Mouse (Mus musculus) neural tube, embryonic 14.5 days (tissue): ENCODE measurements around the gene Actg1. TPM values are rescaled to one million over a fixed set of nuclear protein-coding genes. Genes with fewer than 3 reads are reported as not detected.

ENCODE experiments used
- ATAC-seq: fragments of 200-750 bp; cut with Nextera tagmentation; 2 replicates; pipeline ENCODE4 v1.8.0; 2017; ENCODE audit warnings: low read depth, mild to moderate bottlenecking, moderate TSS enrichment, moderate library complexity
- H3K27ac ChIP-seq: fragments of 300-500 bp; sonication (generic); 2 replicates; pipeline ENCODE4 v1.5.1; 2014; ENCODE audit warnings: low read depth, mild to moderate bottlenecking, control low read depth, low read length, moderate library complexity, mixed read lengths
- H3K27me3 ChIP-seq: fragments of 300-500 bp; sonication (generic); 2 replicates; pipeline ENCODE4 v1.6.1; 2014; ENCODE audit warnings: low read length; ENCODE audit not compliant: control insufficient read depth, insufficient read depth
- H3K36me3 ChIP-seq: fragments of 300-500 bp; sonication (generic); 2 replicates; pipeline ENCODE4 v1.6.1; 2014; ENCODE audit warnings: low read length, mixed read lengths; ENCODE audit not compliant: control insufficient read depth, insufficient read depth
- H3K4me1 ChIP-seq: fragments of 300-500 bp; sonication (generic); 2 replicates; pipeline ENCODE4 v1.6.1; 2014; ENCODE audit warnings: low read length; ENCODE audit not compliant: control insufficient read depth, insufficient read depth
- H3K4me2 ChIP-seq: fragments of 300-500 bp; sonication (generic); 2 replicates; pipeline ENCODE4 v1.6.1; 2014; ENCODE audit warnings: mild to moderate bottlenecking, low read depth, low read length, control low read depth
- H3K4me3 ChIP-seq: fragments of 300-500 bp; sonication (generic); 2 replicates; pipeline ENCODE4 v1.5.1; 2014; ENCODE audit warnings: low read depth, low read length, control low read depth, mixed read lengths
- H3K9ac ChIP-seq: fragments of 300-500 bp; sonication (generic); replicated peaks from 2 replicates; pipeline ENCODE4 v1.6.1; 2014; ENCODE audit warnings: low read depth, mild to moderate bottlenecking, control low read depth, low read length, mixed read lengths
- H3K9me3 ChIP-seq: fragments of 300-500 bp; sonication (generic); 2 replicates; pipeline ENCODE4 v1.6.1; 2016; ENCODE audit warnings: low read length; ENCODE audit not compliant: control insufficient read depth
- WGBS: fragments of 180-500 bp; shearing (Covaris S2); extraction: QIAGEN DNeasy Blood & Tissue Kit; methylation state at CpG from one replicate; pipeline ENCODE4 v1.1.7; 2014; 5-methylcytosine and 5-hydroxymethylcytosine counted together
- polyA plus RNA-seq: library from polyadenylated mRNA; unstranded; fragments of >200 nt; fragmentation: Nextera tagmentation; extraction: Ambion mirVana; gene quantifications from 2 replicates; pipeline ENCODE4 v1.2.1, GENCODE M21; 2014

Gene Actg1
- polyA plus RNA-seq, 1 experiment from 2014 or later, result 4,176 TPM

DNA sequence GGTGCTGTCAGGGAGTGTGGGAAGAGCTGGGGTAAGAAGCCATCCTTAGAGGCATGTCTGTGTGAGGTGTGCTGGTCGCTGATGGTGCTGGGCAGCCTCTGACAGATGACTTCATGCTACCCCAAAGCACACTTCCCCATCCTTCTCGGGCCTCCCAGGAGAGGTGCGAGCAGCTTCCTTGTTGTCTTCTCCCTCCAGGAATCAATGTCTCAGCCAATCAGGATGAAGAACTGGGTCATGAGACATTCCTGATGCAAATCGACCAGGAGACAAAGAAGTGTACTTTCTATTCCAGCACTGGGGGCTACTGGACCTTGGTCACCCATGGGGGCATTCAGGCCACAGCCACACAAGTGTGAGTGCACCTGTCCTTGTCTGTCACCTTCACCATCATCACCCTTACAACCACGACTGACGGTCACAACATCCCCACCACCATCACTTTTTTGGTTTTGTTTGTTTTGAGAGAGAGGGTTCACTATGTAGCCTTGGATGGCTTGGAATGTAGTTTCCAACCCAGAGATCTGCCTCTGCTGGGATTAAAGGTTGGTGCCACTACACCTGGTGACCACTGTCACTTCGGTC lies 18.2 kb upstream of the Actg1 start:
- H3K4me1 ChIP-seq, result peaks cover 2% of the 10 kb centered on the region; the same call in 1 of the 2 replicates
- no peak for ATAC-seq
- peaks cover 10% of the 10 kb centered on the region; the same call in 1 of the 2 replicates for H3K36me3 ChIP-seq
- no peak overlapping the region for H3K27ac ChIP-seq
- no peaks in the 10 kb centered on the region for H3K27me3 ChIP-seq
- H3K9ac ChIP-seq, result no peak overlapping the region
- no peak overlapping the region for H3K4me2 ChIP-seq
- WGBS, result 40% methylated on average over 7 of the region's 7 CpGs
- no peak overlapping the region for H3K4me3 ChIP-seq
- H3K9me3 ChIP-seq, result no peaks in the 10 kb centered on the region

DNA sequence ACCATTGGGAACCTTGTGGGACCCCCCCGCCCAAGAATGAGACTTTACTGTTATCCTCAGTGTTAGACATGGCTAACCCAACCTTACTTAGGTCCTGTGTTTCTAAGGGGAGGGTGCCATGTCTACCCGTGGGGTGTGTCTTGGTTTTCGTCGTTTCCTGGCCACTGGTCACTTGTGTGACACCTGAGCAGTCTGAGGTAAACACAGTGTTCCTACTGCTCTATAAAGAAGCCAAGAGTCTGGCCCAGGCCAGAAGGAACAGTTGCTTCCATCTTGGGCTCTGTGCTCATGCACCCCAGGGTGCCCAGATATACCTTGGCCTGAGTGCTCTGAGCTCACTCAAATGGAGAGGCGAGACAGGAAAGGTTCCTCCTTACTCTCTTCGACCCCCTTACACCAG lies 14.5 kb upstream of the Actg1 start:
- H3K4me1 ChIP-seq, result peaks cover 19% of the 10 kb centered on the region
- H3K4me3 ChIP-seq, result no peak overlapping the region
- ATAC-seq, result no peak
- no peak overlapping the region for H3K27ac ChIP-seq
- H3K9me3 ChIP-seq, result no peaks in the 10 kb centered on the region
- H3K9ac ChIP-seq, result no peak overlapping the region
- H3K27me3 ChIP-seq, result no peaks in the 10 kb centered on the region
- H3K4me2 ChIP-seq, result no peak overlapping the region
- WGBS, result 89% methylated on average over 6 of the region's 6 CpGs
- H3K36me3 ChIP-seq, result no peaks in the 10 kb centered on the region

DNA sequence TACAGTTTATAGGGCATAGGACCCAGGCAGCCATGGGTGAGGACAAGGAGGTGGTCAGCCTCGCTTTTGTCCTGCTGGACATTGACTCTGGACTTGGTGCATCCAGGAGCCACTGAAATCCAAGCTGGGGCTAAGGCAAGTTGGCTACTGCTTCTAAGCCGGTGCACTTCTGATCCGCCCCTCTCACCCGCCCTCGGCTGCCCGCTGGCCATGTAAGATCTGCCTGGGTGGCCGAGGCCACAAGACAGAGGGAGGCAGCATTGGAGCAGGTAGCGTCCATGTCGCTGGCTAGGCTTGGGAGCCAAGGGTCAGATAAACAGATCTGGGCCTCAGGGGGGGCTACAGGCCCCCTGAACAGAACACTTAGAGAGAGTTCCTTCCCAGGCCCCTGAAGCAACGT lies 13.0 kb upstream of the Actg1 start, which contains the start of gene Fscn2:
Fscn2 (plus strand) TSS at position 240 of the 400 bp plus-strand sequence.
- H3K4me1 ChIP-seq, result peaks cover 22% of the 10 kb centered on the region
- no peak within 1 kb of the TSS for H3K9ac ChIP-seq
- no peak for ATAC-seq
- no peak within 1 kb of the TSS for H3K4me3 ChIP-seq
- H3K27ac ChIP-seq, result no peak within 1 kb of the TSS
- H3K27me3 ChIP-seq, result no peaks in the 10 kb centered on the region
- no peaks in the 10 kb centered on the region for H3K9me3 ChIP-seq
- 78% methylated on average over 10 of the region's 10 CpGs for WGBS
- no peak within 1 kb of the TSS for H3K4me2 ChIP-seq
- no peaks in the 10 kb centered on the region for H3K36me3 ChIP-seq

DNA sequence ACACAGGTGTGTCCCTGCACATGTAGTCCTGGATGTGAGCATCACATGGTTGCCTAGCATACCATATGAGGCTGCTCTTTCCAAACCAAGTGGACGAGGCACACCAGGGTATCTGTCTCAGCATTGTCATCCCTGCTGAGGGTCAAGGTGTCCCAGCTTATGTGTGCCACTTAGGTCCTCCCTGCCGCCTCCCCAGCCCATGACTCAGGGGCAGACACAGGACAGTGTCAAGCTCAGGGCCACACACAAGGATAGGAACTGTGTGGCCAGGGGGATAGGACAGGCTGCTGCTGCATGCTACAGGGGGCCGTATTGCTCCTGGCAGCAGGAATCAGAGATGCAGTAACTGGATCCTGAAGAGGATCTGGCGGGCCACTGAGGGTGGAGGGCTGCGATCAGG lies 12.4 kb upstream of the Actg1 start:
- Histone ChIP-seq H3K9me3 (no peaks in the 10 kb centered on the region), H3K27ac (no peak overlapping the region), H3K4me3 (no peak overlapping the region), H3K4me2 (no peak overlapping the region), H3K4me1 (peaks cover 22% of the 10 kb centered on the region), H3K27me3 (no peaks in the 10 kb centered on the region), H3K36me3 (no peaks in the 10 kb centered on the region), H3K9ac (no peak overlapping the region)
- 78% methylated on average over 5 of the region's 5 CpGs for WGBS
- ATAC-seq, result no peak

DNA sequence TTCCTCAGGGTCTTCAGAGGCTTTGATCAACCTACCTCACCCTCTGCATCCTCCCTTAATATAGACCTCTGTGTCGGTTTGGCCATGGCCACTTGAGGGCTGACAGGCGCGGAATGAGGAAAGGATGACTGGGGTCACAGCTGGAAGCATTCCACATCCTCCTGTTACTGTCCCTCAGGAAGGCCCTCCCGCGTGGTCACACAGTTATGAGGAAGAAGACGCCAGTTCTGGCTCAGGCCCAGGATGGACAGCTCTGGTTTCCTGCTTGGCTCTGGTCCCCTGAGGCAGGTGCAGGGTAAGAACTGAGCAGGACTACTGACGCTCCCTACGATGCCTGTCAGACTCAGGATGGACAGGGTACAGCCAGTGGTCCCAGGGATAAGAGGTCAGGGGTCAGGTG lies 11.7 kb upstream of the Actg1 start:
- WGBS, result 59% methylated on average over 8 of the region's 8 CpGs
- Histone ChIP-seq H3K4me1 (peaks cover 22% of the 10 kb centered on the region), H3K27ac (no peak overlapping the region), H3K27me3 (no peaks in the 10 kb centered on the region), H3K36me3 (no peaks in the 10 kb centered on the region), H3K4me2 (no peak overlapping the region), H3K9me3 (no peaks in the 10 kb centered on the region), H3K4me3 (no peak overlapping the region), H3K9ac (0 out of 2 replicates have a peak overlapping the region, but pooled peaks have one; percentile 25)
- ATAC-seq, result no peak

DNA sequence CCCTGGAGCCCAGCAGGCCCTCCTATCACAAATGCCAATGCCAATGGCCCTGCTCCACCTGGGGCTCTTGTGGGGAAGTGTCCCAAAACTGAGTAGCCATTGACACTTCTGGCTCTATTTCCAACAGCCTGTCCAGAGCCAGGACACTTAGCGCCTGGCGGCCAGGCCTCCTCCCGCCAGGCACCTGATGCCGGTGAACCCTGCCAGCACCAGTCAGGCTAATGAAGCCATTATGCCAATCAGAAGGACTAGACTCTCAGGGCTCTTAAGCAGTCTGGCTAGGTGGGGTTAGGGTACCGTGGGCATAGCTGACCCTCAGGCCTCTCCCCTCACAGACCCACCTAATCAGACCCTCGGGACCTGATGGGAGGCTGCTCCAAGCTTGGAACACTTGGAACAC lies 11.0 kb upstream of the Actg1 start:
- ATAC-seq, result no peak
- Histone ChIP-seq H3K27ac (no peak overlapping the region), H3K4me3 (no peak overlapping the region), H3K27me3 (no peaks in the 10 kb centered on the region), H3K36me3 (no peaks in the 10 kb centered on the region), H3K9me3 (no peaks in the 10 kb centered on the region), H3K4me1 (peaks cover 22% of the 10 kb centered on the region), H3K9ac (no peak overlapping the region), H3K4me2 (no peak overlapping the region)
- 84% methylated on average over 6 of the region's 6 CpGs for WGBS

DNA sequence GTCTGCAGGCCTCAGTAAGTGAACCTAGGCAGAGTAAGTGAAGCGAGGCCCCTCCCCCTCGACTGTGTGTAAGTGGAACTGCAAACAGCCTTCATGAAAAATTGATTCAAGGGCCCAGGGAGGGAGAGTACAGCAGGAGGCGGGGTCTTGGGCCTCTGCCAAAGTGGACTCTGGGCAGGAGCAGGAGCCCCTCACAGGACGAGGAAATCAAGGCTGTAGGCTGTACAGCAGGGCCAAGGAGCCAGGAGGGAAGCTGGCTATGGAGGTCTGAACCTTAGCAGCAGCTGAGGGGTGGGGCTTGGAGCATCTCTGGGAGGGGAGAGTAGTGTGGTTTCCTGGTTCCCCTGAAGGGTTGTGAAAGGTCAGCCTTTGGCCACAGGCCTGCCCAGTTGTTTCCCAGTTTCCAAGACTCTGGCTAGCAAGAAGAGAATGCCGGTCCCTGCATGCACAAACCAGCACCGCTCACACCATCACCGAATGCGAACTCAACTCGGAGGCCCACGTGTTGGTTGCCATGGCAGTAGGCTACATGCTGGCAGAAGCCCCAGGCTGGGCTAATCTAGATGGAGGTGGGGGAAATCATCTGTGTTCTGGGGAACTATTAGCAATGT lies 9.6 kb upstream of the Actg1 start:
- Histone ChIP-seq H3K27ac (peak overlapping the region; percentile 58), H3K9ac (0 out of 2 replicates have a peak overlapping the region, but pooled peaks have one; percentile 28), H3K27me3 (no peaks in the 10 kb centered on the region), H3K9me3 (no peaks in the 10 kb centered on the region), H3K36me3 (no peaks in the 10 kb centered on the region), H3K4me2 (peak overlapping the region; percentile 4; the same call in 1 of the 2 replicates), H3K4me3 (no peak overlapping the region), H3K4me1 (peaks cover 31% of the 10 kb centered on the region)
- 8% methylated on average over 10 of the region's 10 CpGs for whole genome bisulfite sequencing
- peak; percentile 76 for ATAC-seq

DNA sequence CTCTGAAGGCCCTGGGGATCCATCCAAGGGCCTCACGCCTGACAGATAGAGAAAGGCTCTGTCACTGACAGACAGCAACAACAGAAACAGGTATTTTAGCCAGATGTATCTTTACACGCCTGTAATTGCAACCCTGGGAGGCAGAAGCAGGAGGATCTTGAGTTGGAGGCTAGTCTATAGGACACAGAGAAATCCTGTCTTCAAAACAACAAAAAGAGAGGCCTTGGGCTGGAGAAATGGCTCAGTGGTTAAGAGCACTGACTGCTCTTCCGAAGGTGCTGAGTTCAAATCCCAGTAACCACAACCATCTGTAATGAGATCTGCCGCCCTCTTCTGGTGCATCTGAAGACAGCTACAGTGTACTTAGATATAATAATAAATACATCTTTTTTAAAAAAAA lies 8.6 kb upstream of the Actg1 start:
- no peak for ATAC-seq

DNA sequence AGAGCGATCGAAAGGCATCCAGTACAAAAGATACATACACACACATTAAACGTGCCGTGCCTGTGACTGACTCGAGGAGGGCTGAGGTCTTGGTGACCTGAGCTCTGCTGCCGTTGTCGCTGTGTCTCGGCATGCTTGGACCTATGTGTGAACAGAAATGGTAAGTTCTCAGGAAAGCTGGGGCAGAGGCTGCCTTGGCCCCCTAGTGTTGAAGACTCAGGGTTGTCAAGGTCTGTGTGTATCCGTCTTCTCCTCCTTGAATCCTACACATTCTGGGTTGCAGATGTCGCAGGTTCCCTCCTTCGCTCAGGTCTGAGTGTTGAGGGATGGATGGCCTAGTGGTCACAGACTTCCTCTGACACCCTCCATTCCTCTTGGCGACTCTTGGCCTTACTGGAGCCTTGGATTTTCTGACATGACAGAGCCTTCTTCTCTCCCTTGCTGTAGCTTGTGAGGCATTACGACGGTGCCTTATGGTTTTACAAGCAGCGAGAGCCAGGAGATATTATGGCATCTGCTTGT lies 8.0 kb upstream of the Actg1 start:
- no peak for ATAC-seq
- no peaks in the 10 kb centered on the region for H3K9me3 ChIP-seq
- no peak overlapping the region for H3K27ac ChIP-seq
- H3K27me3 ChIP-seq, result no peaks in the 10 kb centered on the region
- no peaks in the 10 kb centered on the region for H3K36me3 ChIP-seq
- 85% methylated on average over 15 of the region's 15 CpGs for WGBS
- no peak overlapping the region for H3K9ac ChIP-seq
- H3K4me1 ChIP-seq, result peaks cover 36% of the 10 kb centered on the region
- H3K4me3 ChIP-seq, result no peak overlapping the region
- no peak overlapping the region for H3K4me2 ChIP-seq

More for the DNA sequence above, 8.6 kb upstream of the Actg1 start:
- no peaks in the 10 kb centered on the region for H3K36me3 ChIP-seq
- 95% methylated on average over 4 of the region's 4 CpGs for WGBS
- H3K4me3 ChIP-seq, result no peak overlapping the region
- H3K9ac ChIP-seq, result no peak overlapping the region
- peaks cover 36% of the 10 kb centered on the region for H3K4me1 ChIP-seq
- no peaks in the 10 kb centered on the region for H3K9me3 ChIP-seq
- H3K27ac ChIP-seq, result no peak overlapping the region
- H3K27me3 ChIP-seq, result no peaks in the 10 kb centered on the region
- H3K4me2 ChIP-seq, result no peak overlapping the region
